10 mouse cellular contexts compared by ENCODE assay signal in genomic region chr2:26914148-26914941, GRCm38 (mm10). TPM values are rescaled to one million over a fixed set of nuclear protein-coding genes. Genes with fewer than 3 reads are reported as not detected.
DNase-seq lines count a peak whose midpoint lies in the region; ATAC-seq lines count a peak whose summit lies in the region.
"Had no signal": no experiment of that assay in that cellular context is flagged by ENCODE, and none has a peak within 500 bp of the region (broad histone marks: within the 10 kb centered on the region; RNA-seq: fewer than 3 reads in every experiment).

No protein-coding gene starts in this region.

- no peak for ATAC-seq in heart, embryonic 15.5 days (replicated peaks; ENCODE audit: insufficient number of reproducible peaks, insufficient read depth, low FRiP score, low read depth)
- no peak for ATAC-seq in midbrain, embryonic 15.5 days (replicated peaks)
- no peak for ATAC-seq in midbrain, embryonic 13.5 days
- ATAC-seq in intestine, embryonic 15.5 days, result no peak
- no peak for ATAC-seq in neural tube, embryonic 15.5 days (ENCODE audit: low FRiP score)
- no peak for ATAC-seq in inflammation-experienced regulatory T-cells, adult 6 months
- ATAC-seq: activated CD4-positive, CD25-positive, alpha-beta regulatory T cell, adult 4 months had no signal

- 58% methylated on average over 8 of the region's 8 CpGs for WGBS in heart, embryonic 15.5 days
- 63% methylated on average over 8 of the region's 8 CpGs for WGBS in midbrain, embryonic 15.5 days
- 67% methylated on average over 8 of the region's 8 CpGs for WGBS in midbrain, embryonic 13.5 days
- WGBS in intestine, embryonic 15.5 days, result 64% methylated on average over 8 of the region's 8 CpGs
- 63% methylated on average over 8 of the region's 8 CpGs for WGBS in neural tube, embryonic 15.5 days

- H3K27me3 ChIP-seq in heart, embryonic 15.5 days, result no peaks in the 10 kb centered on the region
- no peaks in the 10 kb centered on the region for H3K27me3 ChIP-seq in midbrain, embryonic 15.5 days (replicated peaks)
- H3K27me3 ChIP-seq in midbrain, embryonic 13.5 days, result no peaks in the 10 kb centered on the region
- no peaks in the 10 kb centered on the region for H3K27me3 ChIP-seq in intestine, embryonic 15.5 days (replicated peaks)
- no peaks in the 10 kb centered on the region for H3K27me3 ChIP-seq in neural tube, embryonic 15.5 days (replicated peaks)

- 0 out of 2 replicates have a peak overlapping the region, but pooled peaks have one; percentile 2 for H3K4me3 ChIP-seq in heart, embryonic 15.5 days
- H3K4me3 ChIP-seq in midbrain, embryonic 15.5 days, result peak overlapping the region; percentile 74; the same call in 1 of the 2 replicates
- no peak overlapping the region for H3K4me3 ChIP-seq in midbrain, embryonic 13.5 days (replicated peaks)
- H3K4me3 ChIP-seq in intestine, embryonic 15.5 days (replicated peaks), result no peak overlapping the region
- H3K4me3 ChIP-seq in neural tube, embryonic 15.5 days (replicated peaks), result peak overlapping the region; percentile 9; the same call in 1 of the 2 replicates

- no peak overlapping the region for H3K9ac ChIP-seq in heart, embryonic 15.5 days
- no peak overlapping the region for H3K9ac ChIP-seq in midbrain, embryonic 15.5 days
- no peak overlapping the region for H3K9ac ChIP-seq in midbrain, embryonic 13.5 days (replicated peaks)
- H3K9ac ChIP-seq in intestine, embryonic 15.5 days, result no peak overlapping the region
- no peak overlapping the region for H3K9ac ChIP-seq in neural tube, embryonic 15.5 days (replicated peaks)

- no peaks in the 10 kb centered on the region for H3K9me3 ChIP-seq in heart, embryonic 15.5 days (replicated peaks)
- H3K9me3 ChIP-seq in midbrain, embryonic 15.5 days, result no peaks in the 10 kb centered on the region
- no peaks in the 10 kb centered on the region for H3K9me3 ChIP-seq in midbrain, embryonic 13.5 days
- no peaks in the 10 kb centered on the region for H3K9me3 ChIP-seq in intestine, embryonic 15.5 days
- H3K9me3 ChIP-seq in neural tube, embryonic 15.5 days (replicated peaks), result no peaks in the 10 kb centered on the region

- peaks cover 47% of the 10 kb centered on the region for H3K4me1 ChIP-seq in heart, embryonic 15.5 days (replicated peaks)
- H3K4me1 ChIP-seq in midbrain, embryonic 15.5 days, result peaks cover 52% of the 10 kb centered on the region
- peaks cover 57% of the 10 kb centered on the region for H3K4me1 ChIP-seq in midbrain, embryonic 13.5 days (replicated peaks)
- H3K4me1 ChIP-seq in intestine, embryonic 15.5 days (replicated peaks), result peaks cover 32% of the 10 kb centered on the region
- peaks cover 58% of the 10 kb centered on the region for H3K4me1 ChIP-seq in neural tube, embryonic 15.5 days

- no peak overlapping the region for H3K27ac ChIP-seq in heart, embryonic 15.5 days
- H3K27ac ChIP-seq in midbrain, embryonic 15.5 days, result no peak overlapping the region
- no peak overlapping the region for H3K27ac ChIP-seq in midbrain, embryonic 13.5 days
- H3K27ac ChIP-seq in intestine, embryonic 15.5 days, result no peak overlapping the region
- H3K27ac ChIP-seq in neural tube, embryonic 15.5 days (replicated peaks), result no peak overlapping the region

- DNase-seq in heart, postnatal 25 days (ENCODE audit: low spot score), result no peak
- DNase-seq in cerebellum, postnatal 4 days (ENCODE audit: low spot score in 2 of 2), result no peak
- DNase-seq: kidney, postnatal 10 days had no signal

- no peak overlapping the region for H3K4me2 ChIP-seq in heart, embryonic 15.5 days
- no peak overlapping the region for H3K4me2 ChIP-seq in midbrain, embryonic 15.5 days
- no peak overlapping the region for H3K4me2 ChIP-seq in midbrain, embryonic 13.5 days (replicated peaks)
- peak overlapping the region; percentile 89; the same call in 1 of the 2 replicates for H3K4me2 ChIP-seq in intestine, embryonic 15.5 days (replicated peaks)
- H3K4me2 ChIP-seq in neural tube, embryonic 15.5 days, result peak overlapping the region; percentile 7; the same call in 1 of the 2 replicates

- intact Hi-C loops in heart, postnatal 25 days (cut with DNase I), result loop anchor here (5.0 kb wide), 1 partner anchor 93 kb away; the partner anchor contains the start of gene Cacfd1

- peaks cover 42% of the 10 kb centered on the region for H3K36me3 ChIP-seq in heart, embryonic 15.5 days
- peaks cover 36% of the 10 kb centered on the region for H3K36me3 ChIP-seq in midbrain, embryonic 15.5 days (replicated peaks)
- H3K36me3 ChIP-seq in midbrain, embryonic 13.5 days, result peaks cover 51% of the 10 kb centered on the region
- H3K36me3 ChIP-seq in intestine, embryonic 15.5 days, result peaks cover 23% of the 10 kb centered on the region
- peaks cover 40% of the 10 kb centered on the region for H3K36me3 ChIP-seq in neural tube, embryonic 15.5 days

RNA-seq across cellular contexts. Expression of gene Surf2, which starts 1.8 kb away (rescaled TPM):
- polyA plus RNA-seq in heart, embryonic 15.5 days (2015; fragmentation: Nextera tagmentation; extraction: Ambion mirVana), result 28.9 and 31.6 TPM in 2 replicates
- total RNA-seq in heart, postnatal 25 days (2021), result 10 to 100 TPM; 14.7 to 14.8 TPM
- polyA plus RNA-seq in midbrain, embryonic 15.5 days (2015; fragmentation: Nextera tagmentation; extraction: Ambion mirVana), result 58.4 and 63.5 TPM in 2 replicates
- 59.3 and 60.6 TPM in 2 replicates for polyA plus RNA-seq in midbrain, embryonic 13.5 days (2015; fragmentation: Nextera tagmentation; extraction: Ambion mirVana)
- polyA plus RNA-seq in intestine, embryonic 15.5 days (2015; fragmentation: Nextera tagmentation; extraction: Ambion mirVana), result 41.6 and 42.9 TPM in 2 replicates
- polyA plus RNA-seq in neural tube, embryonic 15.5 days (2015; fragmentation: Nextera tagmentation; extraction: Ambion mirVana), result 56.6 and 58.4 TPM in 2 replicates
- polyA plus RNA-seq in inflammation-experienced regulatory T-cells, adult 6 months (2017; shearing (Covaris generic)), result 10 to 100 TPM; 31.8 to 57.2 (median 52.2) TPM

RNA-seq across cellular contexts. Expression of gene Surf1, which starts 2.0 kb away (rescaled TPM):
- polyA plus RNA-seq in heart, embryonic 15.5 days (2015; fragmentation: Nextera tagmentation; extraction: Ambion mirVana), result 44.6 and 45.3 TPM in 2 replicates
- total RNA-seq in heart, postnatal 25 days (2021), result 10 to 100 TPM; 49.4 to 49.7 TPM
- 83.4 and 85.4 TPM in 2 replicates for polyA plus RNA-seq in midbrain, embryonic 15.5 days (2015; fragmentation: Nextera tagmentation; extraction: Ambion mirVana)
- polyA plus RNA-seq in midbrain, embryonic 13.5 days (2015; fragmentation: Nextera tagmentation; extraction: Ambion mirVana), result 76.5 and 84.1 TPM in 2 replicates
- polyA plus RNA-seq in intestine, embryonic 15.5 days (2015; fragmentation: Nextera tagmentation; extraction: Ambion mirVana), result 68.7 and 69.3 TPM in 2 replicates
- polyA plus RNA-seq in neural tube, embryonic 15.5 days (2015; fragmentation: Nextera tagmentation; extraction: Ambion mirVana), result 89.2 and 97.5 TPM in 2 replicates
- 100 to 1,000 TPM; 110 to 139 (median 122) TPM for polyA plus RNA-seq in inflammation-experienced regulatory T-cells, adult 6 months (2017; shearing (Covaris generic))

RNA-seq across cellular contexts. Expression of gene Rpl7a, which starts 3.8 kb away (rescaled TPM):
- 314 and 345 TPM in 2 replicates for polyA plus RNA-seq in heart, embryonic 15.5 days (2015; fragmentation: Nextera tagmentation; extraction: Ambion mirVana)
- total RNA-seq in heart, postnatal 25 days (2021), result 100 to 1,000 TPM; 274 to 280 TPM
- 421 and 428 TPM in 2 replicates for polyA plus RNA-seq in midbrain, embryonic 15.5 days (2015; fragmentation: Nextera tagmentation; extraction: Ambion mirVana)
- 532 and 549 TPM in 2 replicates for polyA plus RNA-seq in midbrain, embryonic 13.5 days (2015; fragmentation: Nextera tagmentation; extraction: Ambion mirVana)
- polyA plus RNA-seq in intestine, embryonic 15.5 days (2015; fragmentation: Nextera tagmentation; extraction: Ambion mirVana), result 631 and 647 TPM in 2 replicates
- 385 and 446 TPM in 2 replicates for polyA plus RNA-seq in neural tube, embryonic 15.5 days (2015; fragmentation: Nextera tagmentation; extraction: Ambion mirVana)
- 1,000 to 10,000 TPM in 1 of 3 experiments, 100 to 1,000 TPM in 2; 540 to 1,152 (median 653) TPM for polyA plus RNA-seq in inflammation-experienced regulatory T-cells, adult 6 months (2017; shearing (Covaris generic))

RNA-seq across cellular contexts. Expression of gene Med22, which starts 3.9 kb away (rescaled TPM):
- 35.2 and 43.8 TPM in 2 replicates for polyA plus RNA-seq in heart, embryonic 15.5 days (2015; fragmentation: Nextera tagmentation; extraction: Ambion mirVana)
- 10 to 100 TPM; 23.7 to 25.6 TPM for total RNA-seq in heart, postnatal 25 days (2021)
- 144 and 152 TPM in 2 replicates for polyA plus RNA-seq in midbrain, embryonic 15.5 days (2015; fragmentation: Nextera tagmentation; extraction: Ambion mirVana)
- 160 and 164 TPM in 2 replicates for polyA plus RNA-seq in midbrain, embryonic 13.5 days (2015; fragmentation: Nextera tagmentation; extraction: Ambion mirVana)
- polyA plus RNA-seq in intestine, embryonic 15.5 days (2015; fragmentation: Nextera tagmentation; extraction: Ambion mirVana), result 39.0 and 40.6 TPM in 2 replicates
- polyA plus RNA-seq in neural tube, embryonic 15.5 days (2015; fragmentation: Nextera tagmentation; extraction: Ambion mirVana), result 95.7 and 108 TPM in 2 replicates
- polyA plus RNA-seq in inflammation-experienced regulatory T-cells, adult 6 months (2017; shearing (Covaris generic)), result 10 to 100 TPM; 10.2 to 16.7 (median 11.1) TPM

RNA-seq across cellular contexts. Expression of gene Surf6, which starts 11.7 kb away (rescaled TPM):
- 13.5 and 15.9 TPM in 2 replicates for polyA plus RNA-seq in heart, embryonic 15.5 days (2015; fragmentation: Nextera tagmentation; extraction: Ambion mirVana)
- 10 to 100 TPM; 12.2 to 13.9 TPM for total RNA-seq in heart, postnatal 25 days (2021)
- 34.9 and 35.1 TPM in 2 replicates for polyA plus RNA-seq in midbrain, embryonic 15.5 days (2015; fragmentation: Nextera tagmentation; extraction: Ambion mirVana)
- polyA plus RNA-seq in midbrain, embryonic 13.5 days (2015; fragmentation: Nextera tagmentation; extraction: Ambion mirVana), result 31.0 and 33.9 TPM in 2 replicates
- polyA plus RNA-seq in intestine, embryonic 15.5 days (2015; fragmentation: Nextera tagmentation; extraction: Ambion mirVana), result 23.0 and 24.5 TPM in 2 replicates
- polyA plus RNA-seq in neural tube, embryonic 15.5 days (2015; fragmentation: Nextera tagmentation; extraction: Ambion mirVana), result 29.4 and 32.2 TPM in 2 replicates
- 10 to 100 TPM; 23.0 to 39.2 (median 33.5) TPM for polyA plus RNA-seq in inflammation-experienced regulatory T-cells, adult 6 months (2017; shearing (Covaris generic))

Comparison
In these comparisons a context has a peak if more than half of its experiments do, and no peak if none do; other contexts are left out.
1. H3K4me3 ChIP-seq: peak in heart, embryonic 15.5 days (single experiment), midbrain, embryonic 15.5 days (single experiment) and neural tube, embryonic 15.5 days (single experiment); none in midbrain, embryonic 13.5 days (single experiment) and intestine, embryonic 15.5 days (single experiment).
2. H3K4me2 ChIP-seq: peak in intestine, embryonic 15.5 days (single experiment) and neural tube, embryonic 15.5 days (single experiment); none in heart, embryonic 15.5 days (single experiment), midbrain, embryonic 15.5 days (single experiment) and midbrain, embryonic 13.5 days (single experiment).